Mouse (Mus musculus) olfactory bulb, adult 2 months (tissue): ENCODE data around the gene Nkx6-1.

ENCODE experiments used
- CTCF ChIP-seq: fragments of 200-500 bp; IDR thresholded peaks from 2 replicates; pipeline ENCODE4 v1.5.1; 2012; ENCODE audit warnings: low read depth, mild to moderate bottlenecking, low read length, moderate library complexity; ENCODE audit not compliant: insufficient read depth
- POLR2A ChIP-seq: fragments of 200-500 bp; IDR thresholded peaks from 2 replicates; pipeline ENCODE4 v1.6.1; 2012; ENCODE audit warnings: mild to moderate bottlenecking, low read depth, low read length, moderate library complexity; ENCODE audit not compliant: insufficient read depth

DNA sequence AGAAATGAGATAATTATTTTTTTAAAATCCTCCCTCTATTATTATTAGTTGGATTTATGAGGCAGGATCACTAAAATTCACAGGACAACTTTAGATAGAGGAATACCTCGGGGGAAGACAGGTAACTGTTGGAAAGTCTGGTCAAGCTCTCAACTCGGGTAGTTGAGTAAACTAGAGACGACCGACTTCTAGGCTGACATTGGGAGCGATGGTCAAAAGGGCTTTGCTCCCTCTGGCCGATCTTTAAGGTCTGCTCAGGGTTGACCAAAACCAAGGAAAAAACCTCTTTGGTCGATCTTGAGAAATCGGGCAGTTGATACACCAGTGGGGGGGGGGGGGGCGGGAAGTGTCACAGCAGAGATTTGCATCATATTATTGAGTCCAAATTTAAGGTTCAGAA lies 1.3 kb upstream of the Nkx6-1 start:
- TF ChIP-seq CTCF, result no peak
- no peak for TF ChIP-seq POLR2A
